10 mouse cellular contexts compared by ENCODE assay signal in the genomic region with DNA sequence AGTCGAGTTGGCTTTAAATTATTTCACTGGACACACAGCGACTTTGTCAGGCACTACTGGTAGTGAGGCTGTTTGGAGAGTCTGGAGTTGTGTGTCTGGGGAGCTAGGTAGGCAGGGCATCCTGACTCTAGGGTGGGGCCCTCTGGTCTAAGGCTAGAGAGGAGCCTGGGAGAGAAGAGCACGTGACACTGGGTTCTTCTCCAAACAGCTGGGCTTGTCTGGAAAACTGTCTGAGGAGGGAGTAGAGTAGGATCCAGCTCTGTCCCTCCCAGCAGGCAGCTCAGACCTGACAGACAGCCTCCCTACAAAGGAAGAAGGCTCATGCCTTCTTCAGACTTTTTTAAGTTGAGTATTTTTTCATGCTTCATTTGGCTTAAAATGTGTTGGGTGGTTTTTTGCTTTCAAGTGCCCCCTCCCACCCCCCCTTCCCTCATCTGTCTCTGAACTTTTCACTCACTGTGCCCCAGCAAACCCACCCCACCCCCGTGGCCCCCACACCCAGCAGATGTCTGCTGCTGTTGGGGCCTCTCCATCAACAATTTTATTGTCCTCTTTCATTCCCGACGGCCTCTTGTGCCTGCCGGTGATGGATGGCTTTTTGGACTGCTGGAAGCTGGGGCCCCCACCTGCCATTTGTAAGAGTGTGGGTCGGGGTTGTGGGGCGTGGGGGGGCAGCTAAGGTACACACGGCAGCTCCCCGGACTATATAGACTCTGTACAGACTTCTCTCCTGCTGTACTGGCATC. TPM values are rescaled to one million over a fixed set of nuclear protein-coding genes. Genes with fewer than 3 reads are reported as not detected.
DNase-seq lines count a peak whose midpoint lies in the region; ATAC-seq lines count a peak whose summit lies in the region.
"Had no signal": no experiment of that assay in that cellular context is flagged by ENCODE, and none has a peak within 500 bp of the region (broad histone marks: within the 10 kb centered on the region; RNA-seq: fewer than 3 reads in every experiment).

No protein-coding gene starts in this region.

- peak overlapping the region; percentile 26 for H3K4me2 ChIP-seq in liver, embryonic 11.5 days
- peak overlapping the region; percentile 32 for H3K4me2 ChIP-seq in heart, embryonic 14.5 days (ENCODE audit: low read length)

- H3K27ac ChIP-seq in liver, embryonic 11.5 days (ENCODE audit: low read depth, low read length), result peak overlapping the region; percentile 11; the same call in 1 of the 2 replicates
- peak overlapping the region in 1 of 2 experiments; percentile 24; a peak in 1 of 4 replicates for H3K27ac ChIP-seq in heart, embryonic 14.5 days (replicated peaks in 1 of 2; ENCODE audit: control insufficient read depth in 1 of 2, insufficient read depth in 1 of 2, low read depth in 2 of 2, low read length in 2 of 2)

- DNase-seq in liver, embryonic 11.5 days (ENCODE audit: low spot score), result no peak
- DNase-seq in liver (no peak), adipocyte (ENCODE audit: low spot score) (no peak)
- DNase-seq in embryo, embryonic 10.5 days (ENCODE audit: low spot score), result peak; percentile 69
- peak; percentile 64 for DNase-seq in lung, postnatal 36 days
- DNase-seq in left cerebral cortex, postnatal 4 days, result no peak
- DNase-seq in adrenal gland, adult 2 months, result no peak

- WGBS in liver, embryonic 11.5 days, result 6% methylated on average over 11 of the region's 11 CpGs
- 7% methylated on average over 11 of the region's 11 CpGs for WGBS in heart, embryonic 14.5 days

- no peak for ATAC-seq in liver, embryonic 11.5 days (replicated peaks; ENCODE audit: low FRiP score)
- peak; percentile 4; the same call in 1 of the 2 replicates for ATAC-seq in heart, embryonic 14.5 days (ENCODE audit: insufficient number of reproducible peaks, insufficient read depth, low FRiP score, low read depth)

- no peak overlapping the region for H3K9ac ChIP-seq in liver, embryonic 11.5 days (ENCODE audit: low read depth, low read length)
- H3K9ac ChIP-seq in heart, embryonic 14.5 days (ENCODE audit: low read length), result no peak overlapping the region; the same call in 1 of the 2 replicates

- no peak overlapping the region for H3K4me3 ChIP-seq in liver, embryonic 11.5 days (ENCODE audit: low read depth, low read length)
- H3K4me3 ChIP-seq in heart, embryonic 14.5 days (ENCODE audit: control insufficient read depth in 1 of 2, insufficient read depth in 1 of 2, low read depth in 1 of 2, low read length in 2 of 2), result no peak overlapping the region

- H3K4me1 ChIP-seq in liver, embryonic 11.5 days (replicated peaks; ENCODE audit: control insufficient read depth, insufficient read depth, low read length), result peaks cover 19% of the 10 kb centered on the region
- H3K4me1 ChIP-seq in heart, embryonic 14.5 days (ENCODE audit: control insufficient read depth in 2 of 2, insufficient read depth in 2 of 2, low read length in 2 of 2), result peaks cover 31 to 42% of the 10 kb centered on the region in 2 experiments

- intact Hi-C loops in left cerebral cortex, postnatal 4 days (cut with DNase I), result loop anchor here (5.0 kb wide), 1 partner anchor 48 kb away; no protein-coding TSS in a partner anchor

- H3K27me3 ChIP-seq in liver, embryonic 11.5 days (replicated peaks; ENCODE audit: control insufficient read depth, insufficient read depth, low read length), result peaks cover 32% of the 10 kb centered on the region
- H3K27me3 ChIP-seq in heart, embryonic 14.5 days (ENCODE audit: control insufficient read depth, insufficient read depth, low read length), result no peaks in the 10 kb centered on the region

- no peaks in the 10 kb centered on the region for H3K9me3 ChIP-seq in liver, embryonic 11.5 days (ENCODE audit: control insufficient read depth, low read length)
- H3K9me3 ChIP-seq in heart, embryonic 14.5 days (ENCODE audit: control insufficient read depth, low read length), result no peaks in the 10 kb centered on the region

- no peaks in the 10 kb centered on the region for H3K36me3 ChIP-seq in liver, embryonic 11.5 days (ENCODE audit: control insufficient read depth, insufficient read depth, low read length)
- no peaks in the 10 kb centered on the region for H3K36me3 ChIP-seq in heart, embryonic 14.5 days (ENCODE audit: control insufficient read depth, insufficient read depth, low read length)

RNA-seq across cellular contexts. Expression of gene Il17rd, which starts 5.7 kb away (rescaled TPM):
- 0.69 and 0.80 TPM in 2 replicates for polyA plus RNA-seq in liver, embryonic 11.5 days (2014; fragmentation: Nextera tagmentation; extraction: Ambion mirVana)
- 1.3 and 1.5 TPM in 2 replicates for polyA plus RNA-seq in heart, embryonic 14.5 days (2014; fragmentation: Nextera tagmentation; extraction: Ambion mirVana)
- 1 to 10 TPM; 4.7 to 5.4 TPM for total RNA-seq in left cerebral cortex, postnatal 4 days (2021)
- 1 to 10 TPM; 2.0 to 3.4 TPM for total RNA-seq in adrenal gland, adult 2 months (2021)
- polyA plus RNA-seq in adrenal gland, adult 2 months (2012; rRNA removed), result 1.2 and 1.3 TPM in 2 replicates
- total RNA-seq: hematopoietic stem cell, adult 5-6 weeks had no signal

RNA-seq across cellular contexts. Expression of gene Hesx1, which starts 50.2 kb away (rescaled TPM):
- polyA plus RNA-seq in liver, embryonic 11.5 days (2014; fragmentation: Nextera tagmentation; extraction: Ambion mirVana), result 18.0 and 22.0 TPM in 2 replicates
- polyA plus RNA-seq in heart, embryonic 14.5 days (2014; fragmentation: Nextera tagmentation; extraction: Ambion mirVana), result 0.19 and 0.28 TPM in 2 replicates
- total RNA-seq in left cerebral cortex, postnatal 4 days (2021), result not detected
- not detected for total RNA-seq in adrenal gland, adult 2 months (2021)
- polyA plus RNA-seq in adrenal gland, adult 2 months (2012; rRNA removed), result not detected in 2 replicates
- total RNA-seq: hematopoietic stem cell, adult 5-6 weeks had no signal
- polyA plus RNA-seq: spleen, adult 2 months had no signal

Comparison
In these comparisons a context has a peak if more than half of its experiments do, and no peak if none do; other contexts are left out.
1. DNase-seq: peak in embryo, embryonic 10.5 days (single experiment) and lung, postnatal 36 days (single experiment); none in liver, embryonic 11.5 days (single experiment), liver (single experiment), left cerebral cortex, postnatal 4 days (single experiment), adrenal gland, adult 2 months (single experiment) and adipocyte (single experiment).
2. RNA of gene Hesx1, which starts 50.2 kb away (polyA plus RNA-seq): 18.0 to 22.0 TPM in liver, embryonic 11.5 days; 0.19 to 0.28 TPM in heart, embryonic 14.5 days and not detected in adrenal gland, adult 2 months; every median in the first group is over 10 times any median in the second.